Mouse (Mus musculus) erythroid progenitor cell, adult 5-6 weeks (primary cell): ENCODE results near the gene Ahnak2. TPM values are rescaled to one million over a fixed set of nuclear protein-coding genes. Genes with fewer than 3 reads are reported as not detected.

Experiments
- ATAC-seq: replicated peaks from 2 replicates; pipeline ENCODE4 v1.8.0; 2016; ENCODE audit warnings: moderate number of reproducible peaks, mild to moderate bottlenecking, moderate TSS enrichment, inconsistent platforms; ENCODE audit not compliant: poor library complexity, low FRiP score, severe bottlenecking
- total RNA-seq, 2 experiments: library from RNA; stranded (forward) in 1 of 2; stranded (reverse) in 1 of 2; fragments of 150-400 nt in 1 of 2; fragments of 186-747, 209-891 nt in 1 of 2; gene quantifications; 2 replicates each; pipeline versions ENCODE4 v1.2.3 to v1.2.4; 2015 to 2017; ENCODE audit warnings: low replicate concordance in 2 of 2

Gene Ahnak2
- total RNA-seq, 2 experiments from 2014 or later: not detected

GRCm38 (mm10) chr12:112798716-112799115, 3.7 kb downstream of the Ahnak2 start:
- no peak for ATAC-seq

DNA sequence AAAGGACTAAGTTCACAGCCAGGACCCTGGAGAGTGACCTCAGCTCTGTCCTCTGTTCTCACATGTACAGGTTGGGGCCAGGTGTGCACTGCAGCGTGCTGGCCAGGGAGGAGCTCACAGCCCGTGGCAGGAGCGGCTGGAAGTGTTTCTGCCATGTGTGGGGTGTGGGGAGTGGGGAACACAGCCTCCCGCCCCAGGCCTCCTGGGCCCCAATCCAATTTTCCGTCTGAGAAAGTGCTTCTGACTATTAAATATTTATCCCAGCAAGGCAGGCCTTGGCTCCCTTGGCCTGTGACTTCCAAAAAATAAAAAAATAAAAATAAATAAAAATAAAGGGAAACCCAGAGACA, 4.2 kb downstream of the Ahnak2 start:
- ATAC-seq: no peak

DNA sequence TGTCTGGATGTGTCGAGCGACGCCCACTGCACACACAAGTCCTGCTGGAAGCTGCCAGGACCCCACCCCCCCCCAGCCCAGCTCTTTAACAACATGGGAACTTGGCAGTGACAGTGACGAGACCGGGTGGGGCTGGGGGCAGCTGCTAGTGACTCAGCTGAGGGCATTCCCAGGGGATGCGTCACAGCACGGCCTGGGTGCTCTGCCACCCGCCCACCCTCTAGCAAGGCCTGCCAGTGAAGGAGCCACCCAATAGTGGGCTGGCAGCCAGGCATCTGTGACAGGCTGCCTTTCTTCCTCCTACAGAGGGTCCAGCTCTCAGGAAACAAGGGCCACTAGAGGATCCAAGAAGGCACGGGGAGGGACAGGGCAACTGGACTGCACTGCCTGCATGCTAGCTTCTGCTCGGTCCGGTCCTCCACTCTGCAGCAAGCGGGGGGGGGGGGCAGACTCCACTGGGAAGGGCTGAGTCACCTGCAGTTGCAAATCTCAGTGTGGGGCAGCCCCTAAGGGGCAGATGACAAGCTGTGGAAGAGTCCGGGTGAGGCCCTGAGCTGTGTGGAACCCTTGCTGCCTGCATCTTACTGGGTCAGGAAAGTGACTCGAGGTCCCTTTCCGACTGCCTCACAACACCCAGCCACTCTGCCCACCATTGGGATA, 4.7 kb downstream of the Ahnak2 start:
- no peak for ATAC-seq

DNA sequence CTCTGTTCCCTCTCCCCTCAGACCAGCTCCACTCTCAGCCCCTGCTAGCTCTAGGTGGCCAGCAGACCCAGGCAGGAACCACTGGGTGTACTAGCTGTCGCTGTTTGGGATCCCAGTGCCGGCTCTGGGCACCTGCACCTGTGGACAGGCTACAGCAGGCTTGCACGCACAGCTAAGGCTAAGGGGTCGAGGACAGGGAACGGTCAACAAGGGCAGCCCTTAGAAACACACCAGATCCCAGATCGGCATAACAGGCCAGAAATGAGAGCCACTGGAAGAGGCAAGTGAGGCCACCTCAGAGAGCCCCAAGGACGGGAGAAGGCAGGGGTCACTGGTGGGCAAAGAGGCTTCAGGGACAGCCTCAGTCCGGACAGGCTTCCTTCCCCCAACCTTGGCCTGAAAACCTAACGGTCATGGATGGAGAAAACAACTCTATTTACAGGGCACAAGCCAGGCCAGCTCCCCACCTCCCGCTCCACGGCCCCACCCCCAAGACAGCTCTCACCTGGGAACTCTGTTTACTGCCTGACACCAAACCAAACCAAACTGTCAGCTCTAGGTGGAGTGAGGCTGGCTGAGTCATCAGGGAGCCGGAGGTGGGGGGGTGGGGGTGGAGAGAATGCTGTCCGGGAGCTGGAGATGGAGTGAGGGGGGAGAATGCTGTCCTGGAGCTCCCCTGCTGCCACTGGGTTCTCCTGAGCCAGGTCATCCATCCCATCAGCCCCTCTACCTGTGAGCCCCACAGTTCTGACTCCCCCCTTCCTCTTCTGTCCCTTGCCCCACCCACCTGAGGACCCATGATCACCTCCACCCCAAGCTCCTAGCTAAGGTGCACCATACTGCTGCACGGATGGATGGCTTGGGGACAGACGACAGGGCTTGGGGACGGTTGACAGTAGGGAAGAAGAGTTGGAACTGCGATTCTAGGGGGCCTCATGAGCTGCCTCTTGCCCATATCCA, 5.6 kb downstream of the Ahnak2 start:
- no peak for ATAC-seq

DNA sequence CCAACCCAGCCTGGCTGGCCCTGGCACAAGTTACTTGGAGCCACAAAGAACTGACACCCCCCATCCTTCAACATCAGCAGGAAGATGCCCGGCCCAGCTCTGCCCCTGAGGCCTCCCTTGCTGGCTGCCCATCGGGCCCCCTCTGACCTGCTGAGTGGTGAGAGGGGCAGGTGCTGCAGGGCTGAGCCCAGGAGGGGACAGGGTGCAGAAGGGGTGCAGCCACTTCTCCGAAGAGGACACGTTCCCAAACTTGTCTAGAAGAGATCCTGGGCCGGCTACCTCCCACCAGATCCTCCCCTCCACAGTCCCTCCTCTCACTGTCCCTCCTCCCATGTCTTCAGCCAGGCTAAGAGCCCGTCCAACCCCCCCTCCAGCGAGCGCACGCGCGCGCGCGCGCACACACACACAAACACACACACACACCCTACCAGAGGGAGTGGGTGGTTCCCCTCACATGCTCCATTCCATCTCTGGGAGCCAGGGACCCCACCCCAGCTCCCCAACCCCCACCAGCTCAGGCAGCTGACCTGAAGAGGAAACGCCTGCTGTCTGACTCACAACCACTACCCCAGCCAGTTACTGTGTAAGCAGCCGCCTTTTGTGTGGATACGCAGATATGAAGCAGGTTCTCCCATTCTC, 6.9 kb downstream of the Ahnak2 start:
- no peak for ATAC-seq

GRCm38 (mm10) chr12:112794998-112795397, 7.5 kb downstream of the Ahnak2 start:
- ATAC-seq: no peak

GRCm38 (mm10) chr12:112794356-112794816, 8.1 kb downstream of the Ahnak2 start:
- ATAC-seq: no peak

GRCm38 (mm10) chr12:112793601-112794355, 8.7 kb downstream of the Ahnak2 start:
- ATAC-seq: peak; percentile 48

GRCm38 (mm10) chr12:112791026-112791425, 11.4 kb downstream of the Ahnak2 start:
- no peak for ATAC-seq

DNA sequence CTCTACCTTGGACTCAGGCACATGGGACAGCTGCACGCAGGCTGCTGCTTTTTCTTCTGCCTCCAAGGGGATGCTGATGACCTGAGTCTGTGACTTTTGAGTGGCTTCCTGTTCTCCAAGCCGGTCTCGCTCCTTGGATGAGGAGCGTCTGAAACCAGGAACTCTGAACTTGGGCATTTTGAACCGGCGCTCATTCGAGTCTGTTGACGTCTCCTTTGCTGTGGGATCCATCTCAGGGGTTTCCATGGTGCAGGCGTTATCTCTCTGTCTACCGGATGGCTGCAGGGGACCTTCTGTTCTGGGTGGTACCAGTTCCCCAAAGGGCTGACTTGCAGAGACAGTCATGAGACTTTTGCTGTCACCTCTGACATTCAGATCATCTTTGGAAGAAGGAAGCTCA, 28.0 kb downstream of the Ahnak2 start:
- ATAC-seq: no peak

DNA sequence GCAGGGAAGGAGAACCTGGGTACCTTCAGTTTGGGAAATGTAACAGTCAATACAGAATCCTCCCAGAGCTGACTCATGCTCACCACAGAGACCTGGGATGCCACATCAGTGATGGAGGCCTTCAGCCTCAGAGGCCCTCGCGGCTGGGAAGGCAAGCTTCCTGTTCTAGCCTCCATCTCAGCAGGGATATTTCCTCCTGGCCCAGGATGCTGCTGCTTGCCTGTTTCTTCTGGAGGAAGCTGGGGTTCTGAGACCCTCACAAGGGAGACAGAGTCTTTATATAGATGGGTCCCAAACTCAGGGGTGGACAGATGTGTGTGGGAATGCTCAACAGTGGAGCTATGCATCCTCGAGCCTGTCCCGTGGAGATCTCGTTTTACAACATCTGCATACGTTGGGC, 28.4 kb downstream of the Ahnak2 start:
- no peak for ATAC-seq

DNA sequence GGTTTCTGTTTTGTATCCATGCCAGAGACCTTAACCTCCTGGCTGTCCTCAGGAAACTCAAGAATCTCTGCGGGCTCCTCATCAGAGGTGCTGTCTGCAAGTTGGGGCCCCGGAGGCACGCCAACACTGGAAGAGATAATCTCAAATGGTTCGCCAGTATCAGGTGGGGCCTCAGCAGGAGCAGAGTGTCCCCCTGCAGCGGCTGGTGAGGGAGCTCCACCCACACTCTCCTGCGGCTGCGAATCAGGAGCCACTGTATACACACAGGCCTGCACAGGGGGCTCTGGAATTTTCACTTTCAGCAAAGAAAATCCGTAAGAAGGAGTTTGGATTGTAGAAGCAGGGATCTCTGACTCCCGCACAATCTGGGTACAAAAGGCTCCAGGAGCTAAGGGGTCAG, 29.1 kb downstream of the Ahnak2 start:
- no peak for ATAC-seq

GRCm38 (mm10) chr12:112772306-112772705, 30.2 kb downstream of the Ahnak2 start:
- ATAC-seq: no peak

DNA sequence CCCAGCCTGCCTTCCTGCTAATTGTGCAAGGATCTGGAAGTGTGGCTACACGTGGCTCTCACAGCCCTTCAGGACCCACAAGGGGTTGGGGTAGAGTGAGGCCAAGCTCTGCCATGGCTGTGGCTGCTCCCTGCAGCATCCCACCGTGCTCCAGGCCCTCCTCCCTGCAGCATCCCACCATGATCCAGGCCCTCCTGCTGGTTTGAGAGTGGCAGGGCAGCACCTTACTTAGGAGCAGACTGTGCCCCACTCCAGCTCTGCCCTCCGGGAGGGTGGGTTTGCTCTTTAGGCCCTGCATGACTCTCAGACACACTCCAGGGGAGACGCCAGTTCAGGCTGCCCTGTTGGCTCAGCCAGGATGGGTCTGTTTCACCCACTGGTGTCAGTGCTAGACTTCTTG, 32.1 kb downstream of the Ahnak2 start:
- ATAC-seq: no peak

DNA sequence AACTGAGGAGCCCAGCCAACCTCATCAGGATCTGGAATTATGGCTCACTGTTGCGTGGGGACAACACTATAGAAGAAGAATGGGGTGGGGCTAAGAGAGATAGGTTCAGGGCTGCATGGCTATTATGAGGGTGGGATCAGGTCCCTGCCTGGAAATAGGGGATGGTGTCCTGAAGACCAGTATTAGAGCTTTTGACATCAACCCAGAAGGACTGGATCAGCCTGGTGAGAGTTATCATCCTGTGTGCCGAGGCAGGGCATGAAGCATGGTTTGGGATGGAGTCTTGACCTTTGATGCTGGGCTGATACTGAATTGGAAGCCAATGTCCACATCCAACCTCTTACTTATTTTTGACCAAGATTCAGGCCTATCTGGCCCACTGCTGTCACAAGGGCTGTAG, 32.7 kb downstream of the Ahnak2 start:
- no peak for ATAC-seq

DNA sequence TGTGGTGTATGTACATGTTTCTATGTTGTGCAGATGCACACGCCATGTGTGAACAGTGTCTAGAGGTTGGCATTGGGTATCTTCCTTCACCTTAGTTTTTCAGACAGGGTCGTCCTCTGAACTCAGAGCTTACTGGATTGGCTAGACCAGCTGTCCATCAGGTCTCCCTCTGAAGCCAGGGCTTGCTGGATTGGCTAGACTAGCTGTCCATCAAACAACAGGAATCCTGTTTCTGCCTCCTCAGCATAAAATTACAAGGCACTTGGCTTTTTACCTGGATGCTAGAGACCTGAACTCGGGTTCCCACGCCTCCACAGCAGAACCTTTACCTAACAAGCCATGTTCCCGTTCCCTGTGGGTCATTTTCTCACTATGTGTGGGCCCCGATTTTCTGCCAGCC, 33.4 kb downstream of the Ahnak2 start:
- ATAC-seq: no peak

DNA sequence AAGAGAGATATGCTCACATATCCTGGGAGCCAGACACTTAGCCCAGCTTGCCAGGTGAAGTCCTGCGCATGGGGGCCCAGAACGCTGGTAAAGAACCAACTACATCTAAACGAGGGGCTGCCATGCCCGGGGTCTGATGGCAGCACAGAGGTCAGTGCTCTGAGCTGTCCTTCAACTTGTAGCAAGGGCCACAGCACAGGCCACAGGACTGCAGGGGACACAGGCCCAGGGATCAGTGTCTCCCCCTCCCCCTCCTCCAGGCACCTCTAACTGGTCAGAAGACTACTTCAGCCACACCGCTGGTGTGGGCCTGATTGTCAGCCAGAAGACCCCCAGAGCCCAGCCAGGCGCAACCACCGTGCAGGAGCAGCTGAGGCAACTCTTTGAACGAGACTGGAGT, 34.3 kb downstream of the Ahnak2 start:
- ATAC-seq: no peak

DNA sequence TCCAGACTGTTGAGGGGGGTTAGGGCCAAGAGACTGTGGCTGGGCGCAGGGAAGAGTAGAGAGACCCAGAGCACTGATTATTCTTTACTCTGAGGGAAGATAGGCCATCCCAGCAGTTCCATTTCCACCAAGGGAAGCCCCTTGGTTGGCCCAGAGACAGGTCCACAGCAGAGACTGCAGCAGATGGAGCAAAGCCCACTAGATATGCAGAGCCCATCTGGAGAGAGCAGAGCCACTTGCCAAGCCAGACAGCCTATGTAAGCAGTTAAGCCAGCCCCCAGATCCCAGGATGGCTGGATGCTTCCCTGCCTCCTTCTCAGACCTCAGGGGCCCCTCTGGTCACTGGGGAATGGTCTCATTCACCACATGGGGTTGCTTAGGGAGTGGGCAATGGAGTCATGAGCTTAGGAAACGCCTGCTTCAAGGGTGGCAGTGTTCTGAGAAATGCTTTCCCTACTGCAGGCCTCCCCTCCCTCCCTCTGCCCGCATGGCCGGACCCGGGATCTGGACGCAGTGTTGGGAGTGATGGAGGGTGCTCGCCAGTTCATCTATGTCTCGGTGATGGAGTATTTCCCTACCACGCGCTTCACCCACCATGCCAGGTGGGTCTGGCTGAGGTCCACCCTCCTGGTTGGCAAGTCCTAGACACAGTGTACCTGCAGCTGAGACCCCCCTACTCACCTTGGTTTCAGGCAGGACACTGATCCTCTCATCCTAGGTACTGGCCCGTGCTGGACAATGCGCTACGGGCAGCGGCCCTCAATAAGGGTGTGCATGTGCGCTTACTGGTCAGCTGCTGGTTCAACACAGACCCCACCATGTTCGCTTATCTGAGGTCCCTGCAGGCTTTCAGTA, 35.2 kb downstream of the Ahnak2 start:
- no peak for ATAC-seq

GRCm38 (mm10) chr12:112766586-112766985, 35.9 kb downstream of the Ahnak2 start:
- no peak for ATAC-seq
